Mouse (Mus musculus) lung, embryonic 14.5 days (tissue): ENCODE results near the gene Dhx16. TPM values are rescaled to one million over a fixed set of nuclear protein-coding genes. Genes with fewer than 3 reads are reported as not detected.

Experiments used
- ATAC-seq: fragments of 200-750 bp; cut with Nextera tagmentation; 2 replicates; pipeline ENCODE4 v1.8.0; 2017; ENCODE audit warnings: mild to moderate bottlenecking, moderate TSS enrichment, moderate library complexity; ENCODE audit not compliant: insufficient read depth
- DNase-seq: peaks from one replicate; pipeline ENCODE4 v3.0.0-alpha.2; 2015
- H3K27ac ChIP-seq: fragments of 300-500 bp; sonication (generic); 2 replicates; pipeline ENCODE4 v1.5.1; 2014; ENCODE audit warnings: low read depth, mild to moderate bottlenecking, moderate library complexity
- H3K27me3 ChIP-seq: fragments of 300-500 bp; sonication (generic); 2 replicates; pipeline ENCODE4 v1.6.1; 2014; ENCODE audit warnings: low read length, control low read depth; ENCODE audit not compliant: insufficient read depth
- H3K36me3 ChIP-seq: fragments of 300-500 bp; sonication (generic); 2 replicates; pipeline ENCODE4 v1.6.1; 2014; ENCODE audit warnings: control low read depth; ENCODE audit not compliant: insufficient read depth
- H3K4me1 ChIP-seq: fragments of 300-500 bp; sonication (generic); 2 replicates; pipeline ENCODE4 v1.6.1; 2014; ENCODE audit warnings: antibody characterized with exemption, control low read depth; ENCODE audit not compliant: insufficient read depth
- H3K4me2 ChIP-seq: fragments of 300-500 bp; sonication (generic); 2 replicates; pipeline ENCODE4 v1.6.1; 2014; ENCODE audit warnings: mild to moderate bottlenecking
- H3K4me3 ChIP-seq: fragments of 300-500 bp; sonication (generic); 2 replicates; pipeline ENCODE4 v1.5.1; 2014; ENCODE audit warnings: low read depth, low read length
- H3K9ac ChIP-seq: fragments of 300-500 bp; sonication (generic); 2 replicates; pipeline ENCODE4 v1.6.1; 2014
- H3K9me3 ChIP-seq: fragments of 300-500 bp; sonication (generic); 2 replicates; pipeline ENCODE4 v1.6.1; 2016; ENCODE audit warnings: low read depth, low read length, control low read depth
- CTCF ChIP-seq: IDR thresholded peaks from 2 replicates; pipeline ENCODE4 v1.5.1; 2016; ENCODE audit warnings: antibody characterized with exemption, low read depth
- WGBS: fragments of 180-500 bp; shearing (Covaris S2); extraction: QIAGEN DNeasy Blood & Tissue Kit; methylation state at CpG from one replicate; pipeline ENCODE4 v1.1.7; 2014; 5-methylcytosine and 5-hydroxymethylcytosine counted together
- polyA plus RNA-seq: library from polyadenylated mRNA; unstranded; fragments of >200 nt; fragmentation: Nextera tagmentation; extraction: Ambion mirVana; gene quantifications from 2 replicates; pipeline ENCODE4 v1.2.1, GENCODE M21; 2014

The Dhx16 gene
- polyA plus RNA-seq, 1 experiment from 2014 or later = 42.9 TPM

DNA sequence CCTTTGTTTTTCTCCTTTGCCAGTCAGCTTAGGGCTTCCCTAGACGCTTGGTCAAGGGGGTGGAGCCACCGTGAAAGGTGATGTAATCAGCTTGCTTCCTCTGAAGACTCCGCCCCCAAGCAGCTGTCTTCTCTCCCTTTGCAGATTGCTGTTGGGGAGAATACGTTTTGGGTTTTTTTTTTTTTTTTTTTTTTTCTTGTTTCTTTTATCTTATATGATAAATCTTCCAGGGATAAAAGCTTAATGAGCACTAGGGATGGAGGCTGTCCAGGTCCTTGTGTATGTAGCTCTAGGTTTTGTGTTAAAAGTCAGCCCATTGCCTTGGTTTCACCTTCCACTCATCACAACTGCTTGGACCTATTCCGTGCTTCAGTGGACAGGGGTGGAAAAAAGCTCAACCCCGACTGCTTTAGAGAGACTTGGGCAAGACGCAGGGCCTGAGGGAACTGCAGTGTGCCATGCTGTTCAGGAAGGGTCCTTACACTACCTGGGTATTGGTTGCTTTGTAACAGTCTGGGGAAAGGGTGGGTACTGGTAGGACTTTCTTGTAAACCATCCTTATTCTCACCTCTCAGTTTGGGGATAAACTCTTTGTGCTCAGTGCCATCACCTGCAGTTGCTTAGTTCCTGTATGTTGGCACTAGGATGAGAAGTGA is 39.6 kb downstream of the Dhx16 start:
- H3K27ac ChIP-seq = peak overlapping the region; percentile 99
- H3K4me1 ChIP-seq = peaks cover 11% of the 10 kb centered on the region
- TF ChIP-seq CTCF = no peak
- peak overlapping the region; percentile 100 for H3K4me2 ChIP-seq
- H3K9ac ChIP-seq = peak overlapping the region; percentile 96
- H3K36me3 ChIP-seq = peaks cover 33% of the 10 kb centered on the region
- H3K9me3 ChIP-seq = no peaks in the 10 kb centered on the region
- no peaks in the 10 kb centered on the region for H3K27me3 ChIP-seq
- WGBS = 7% methylated on average over 7 of the region's 7 CpGs
- H3K4me3 ChIP-seq = peak overlapping the region; percentile 79
- peak; percentile 38 for ATAC-seq
- DNase-seq = peak; percentile 100

DNA sequence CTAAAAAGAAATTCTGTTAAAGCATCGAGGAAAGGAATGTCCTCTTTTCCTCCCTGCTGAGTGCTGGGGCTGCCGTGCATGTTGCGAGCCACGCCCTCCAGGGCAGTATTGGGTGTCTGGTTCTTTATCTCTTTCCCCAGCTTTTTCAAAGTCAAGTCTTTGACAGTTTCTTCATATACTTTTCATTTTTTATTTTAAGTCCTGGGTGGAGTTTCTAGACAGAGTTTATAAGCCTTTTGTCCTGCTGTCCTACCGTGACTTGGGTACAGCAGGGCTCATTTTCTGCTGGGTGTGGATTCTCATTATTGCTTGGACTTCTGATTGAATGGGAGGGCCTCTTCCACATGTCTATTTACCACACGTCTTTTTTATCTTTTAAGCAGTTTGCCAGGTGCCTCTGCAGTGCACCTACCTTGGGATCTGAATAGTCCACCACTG is 40.3 kb downstream of the Dhx16 start:
- H3K9me3 ChIP-seq = no peaks in the 10 kb centered on the region
- 38% methylated on average over 6 of the region's 6 CpGs for WGBS
- peaks cover 11% of the 10 kb centered on the region for H3K4me1 ChIP-seq
- peak overlapping the region; percentile 96 for H3K9ac ChIP-seq
- ATAC-seq (no peak), DNase-seq (peak; percentile 22)
- H3K4me2 ChIP-seq = peak overlapping the region; percentile 100
- peaks cover 35% of the 10 kb centered on the region for H3K36me3 ChIP-seq
- peak overlapping the region; percentile 99 for H3K27ac ChIP-seq
- H3K27me3 ChIP-seq = no peaks in the 10 kb centered on the region
- peak overlapping the region; percentile 79; the same call in 1 of the 2 replicates for H3K4me3 ChIP-seq
- no peak for TF ChIP-seq CTCF

GRCm38 (mm10) chr17:35920384-35920783 is 40.8 kb downstream of the Dhx16 start:
- Histone ChIP-seq H3K36me3 (peaks cover 40% of the 10 kb centered on the region), H3K9me3 (no peaks in the 10 kb centered on the region), H3K4me1 (peaks cover 11% of the 10 kb centered on the region), H3K9ac (no peak overlapping the region), H3K27me3 (no peaks in the 10 kb centered on the region), H3K4me2 (peak overlapping the region; percentile 100; the same call in 1 of the 2 replicates), H3K27ac (peak overlapping the region; percentile 99), H3K4me3 (no peak overlapping the region)
- DNase-seq (peak; percentile 23), ATAC-seq (no peak)
- WGBS = 64% methylated on average over 1 of the region's 1 CpGs
- no peak for TF ChIP-seq CTCF

DNA sequence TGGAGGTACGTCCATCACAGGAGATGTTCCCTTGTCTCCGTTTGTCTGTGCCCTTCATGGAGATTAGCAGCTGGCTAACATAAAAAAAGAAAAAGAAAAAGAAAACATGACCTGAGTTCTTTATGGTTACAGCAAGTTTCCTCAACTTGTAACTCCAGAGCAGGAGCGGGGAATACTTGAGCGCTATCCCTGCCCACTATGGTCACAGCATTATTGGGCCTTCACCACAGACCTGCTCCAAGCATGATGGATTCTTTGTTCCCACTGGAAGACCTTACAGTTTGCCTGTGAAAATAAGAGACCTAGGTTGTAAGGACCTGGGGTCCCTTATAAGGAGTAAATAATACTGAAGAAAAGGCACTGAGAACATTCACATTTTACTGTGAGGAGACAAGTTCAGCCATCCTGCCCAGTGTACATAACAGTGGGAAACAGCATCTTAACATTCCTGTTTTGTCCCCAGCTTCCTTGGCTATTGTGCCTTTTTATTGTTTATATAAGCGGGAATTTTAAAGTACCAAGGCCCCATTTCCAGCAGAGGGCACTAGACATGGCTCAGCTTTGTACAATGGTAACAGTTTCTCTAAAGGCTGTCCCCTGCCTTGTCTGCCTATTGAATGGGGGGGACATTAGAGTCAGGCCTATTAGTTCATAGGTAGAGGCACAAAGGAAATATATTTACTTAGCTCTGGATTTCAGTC is 41.4 kb downstream of the Dhx16 start:
- no peak overlapping the region for H3K9ac ChIP-seq
- 60% methylated on average over 5 of the region's 5 CpGs for WGBS
- peaks cover 46% of the 10 kb centered on the region for H3K36me3 ChIP-seq
- H3K4me1 ChIP-seq = peaks cover 11% of the 10 kb centered on the region
- H3K27me3 ChIP-seq = no peaks in the 10 kb centered on the region
- peak overlapping the region; percentile 100; the same call in 1 of the 2 replicates for H3K4me2 ChIP-seq
- H3K4me3 ChIP-seq = no peak overlapping the region
- ATAC-seq (no peak), DNase-seq (peak; percentile 87)
- no peaks in the 10 kb centered on the region for H3K9me3 ChIP-seq
- TF ChIP-seq CTCF = peak; percentile 72
- peak overlapping the region; percentile 99 for H3K27ac ChIP-seq

GRCm38 (mm10) chr17:35921710-35922109 is 42.1 kb downstream of the Dhx16 start:
- 76% methylated on average over 4 of the region's 4 CpGs for WGBS
- no peak overlapping the region for H3K4me2 ChIP-seq
- no peak for ATAC-seq
- TF ChIP-seq CTCF = no peak
- no peak overlapping the region for H3K27ac ChIP-seq
- H3K9me3 ChIP-seq = no peaks in the 10 kb centered on the region
- no peaks in the 10 kb centered on the region for H3K27me3 ChIP-seq
- peaks cover 53% of the 10 kb centered on the region for H3K36me3 ChIP-seq
- peaks cover 11% of the 10 kb centered on the region for H3K4me1 ChIP-seq
- no peak overlapping the region for H3K9ac ChIP-seq
- no peak for DNase-seq
- H3K4me3 ChIP-seq = no peak overlapping the region

DNA sequence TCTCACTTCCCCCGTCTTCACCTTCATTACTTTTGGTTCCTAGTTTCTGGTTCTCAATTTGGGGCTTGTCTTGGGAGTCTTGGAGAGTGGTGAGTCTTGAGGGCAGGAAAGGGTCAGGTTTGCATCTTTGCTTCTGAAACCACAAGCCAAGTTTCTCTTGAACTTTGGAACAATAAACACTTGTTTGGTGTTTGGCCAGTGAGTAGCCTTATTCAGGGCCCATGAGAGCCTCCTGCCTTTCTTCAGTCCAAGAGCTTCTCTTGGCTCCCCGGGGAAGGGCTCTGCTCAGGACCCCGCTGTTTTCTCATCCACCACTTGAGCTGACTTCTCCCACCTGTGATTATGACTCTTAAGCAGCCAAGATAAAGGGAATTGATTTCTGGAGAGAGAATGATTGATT is 42.9 kb downstream of the Dhx16 start:
- no peak overlapping the region for H3K9ac ChIP-seq
- peaks cover 54% of the 10 kb centered on the region for H3K36me3 ChIP-seq
- 84% methylated on average over 3 of the region's 3 CpGs for WGBS
- no peak for TF ChIP-seq CTCF
- H3K27me3 ChIP-seq = no peaks in the 10 kb centered on the region
- ATAC-seq = no peak
- H3K4me2 ChIP-seq = no peak overlapping the region
- no peak overlapping the region for H3K4me3 ChIP-seq
- H3K9me3 ChIP-seq = no peaks in the 10 kb centered on the region
- H3K4me1 ChIP-seq = peaks cover 11% of the 10 kb centered on the region
- no peak for DNase-seq
- no peak overlapping the region for H3K27ac ChIP-seq

DNA sequence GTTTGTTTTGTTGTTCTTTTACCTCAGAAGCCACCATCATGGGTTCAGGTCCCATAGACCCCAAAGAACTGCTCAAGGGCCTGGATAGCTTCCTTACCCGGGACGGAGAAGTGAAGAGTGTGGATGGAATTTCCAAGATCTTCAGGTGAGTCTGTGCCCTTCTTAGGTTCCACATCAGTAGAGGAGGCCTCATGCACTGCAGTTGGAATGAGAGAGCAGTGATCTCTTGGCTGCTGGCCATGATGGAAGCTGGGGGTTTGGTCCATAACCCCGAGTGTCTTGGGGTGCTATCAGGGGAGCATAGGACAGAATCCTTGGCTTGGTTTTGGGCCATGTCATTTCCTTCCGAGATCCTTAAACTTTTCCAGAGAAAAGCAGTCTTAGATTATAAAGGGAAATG is 43.7 kb downstream of the Dhx16 start:
- no peak overlapping the region for H3K4me2 ChIP-seq
- DNase-seq = no peak
- H3K27ac ChIP-seq = no peak overlapping the region
- no peak overlapping the region for H3K9ac ChIP-seq
- no peak for ATAC-seq
- no peaks in the 10 kb centered on the region for H3K9me3 ChIP-seq
- H3K4me3 ChIP-seq = no peak overlapping the region
- WGBS = 91% methylated on average over 4 of the region's 4 CpGs
- H3K4me1 ChIP-seq = peaks cover 11% of the 10 kb centered on the region
- no peaks in the 10 kb centered on the region for H3K27me3 ChIP-seq
- H3K36me3 ChIP-seq = peaks cover 58% of the 10 kb centered on the region
- no peak for TF ChIP-seq CTCF
